ENCODE assay signal across 9 mouse cellular contexts in genomic region chr14:7889834-7890233, GRCm38 (mm10).
DNase-seq lines count a peak whose midpoint lies in the region; ATAC-seq lines count a peak whose summit lies in the region.
"Had no signal": no experiment of that assay in that cellular context is flagged by ENCODE, and none has a peak within 500 bp of the region (broad histone marks: within the 10 kb centered on the region; RNA-seq: fewer than 3 reads in every experiment).

No protein-coding gene starts in this region.

- H3K27me3 ChIP-seq in limb, embryonic 11.5 days (ENCODE audit: control insufficient read depth, insufficient read depth, low read length) = no peaks in the 10 kb centered on the region
- no peaks in the 10 kb centered on the region for H3K27me3 ChIP-seq in limb, embryonic 10.5 days (ENCODE audit: low read depth, poor library complexity, severe bottlenecking)
- no peaks in the 10 kb centered on the region for H3K27me3 ChIP-seq in limb, embryonic 12.5 days
- H3K27me3 ChIP-seq in neural tube, embryonic 14.5 days (ENCODE audit: control insufficient read depth, insufficient read depth, low read length) = no peaks in the 10 kb centered on the region

- WGBS in limb, embryonic 11.5 days = 78% methylated on average over 9 of the region's 9 CpGs
- WGBS in limb, embryonic 10.5 days = 91% methylated on average over 9 of the region's 9 CpGs
- WGBS in limb, embryonic 12.5 days = 51% methylated on average over 9 of the region's 9 CpGs
- WGBS in neural tube, embryonic 14.5 days = 43% methylated on average over 9 of the region's 9 CpGs

- no peak overlapping the region for H3K4me2 ChIP-seq in limb, embryonic 11.5 days (ENCODE audit: low read depth, severe bottlenecking)
- no peak overlapping the region for H3K4me2 ChIP-seq in limb, embryonic 12.5 days
- no peak overlapping the region for H3K4me2 ChIP-seq in neural tube, embryonic 14.5 days (ENCODE audit: low read depth, low read length)

- peaks cover 23% of the 10 kb centered on the region for H3K36me3 ChIP-seq in limb, embryonic 11.5 days (ENCODE audit: control insufficient read depth, insufficient read depth, low read length)
- H3K36me3 ChIP-seq in limb, embryonic 10.5 days = peaks cover 95% of the 10 kb centered on the region
- peaks cover 79% of the 10 kb centered on the region for H3K36me3 ChIP-seq in limb, embryonic 12.5 days
- H3K36me3 ChIP-seq in neural tube, embryonic 14.5 days (ENCODE audit: control insufficient read depth, insufficient read depth, low read length) = peaks cover 23% of the 10 kb centered on the region; the same call in 1 of the 2 replicates

- DNase-seq in limb, embryonic 11.5 days (ENCODE audit: low spot score) = no peak
- no peak for DNase-seq in limb, embryonic 10.5 days (ENCODE audit: low spot score)
- no peak for DNase-seq in kidney, adult 11 months
- DNase-seq in urinary bladder, adult 2 months (ENCODE audit: low spot score) = no peak
- no peak for DNase-seq in layer of hippocampus, postnatal 10 days (ENCODE audit: low spot score in 2 of 2)
- DNase-seq: kidney, adult 18-20 months had no signal

- no peak for ATAC-seq in limb, embryonic 11.5 days (ENCODE audit: insufficient number of reproducible peaks, low FRiP score, low TSS enrichment, low read depth)
- peak; percentile 91 for ATAC-seq in common myeloid progenitor, adult 5-6 weeks (replicated peaks; ENCODE audit: low read depth, poor library complexity, severe bottlenecking)
- 0 out of 2 replicates have a peak, but pooled peaks have one; percentile 9 for ATAC-seq in limb, embryonic 12.5 days (ENCODE audit: insufficient number of reproducible peaks, insufficient read depth, low FRiP score, low TSS enrichment, low read depth)
- ATAC-seq in neural tube, embryonic 14.5 days (ENCODE audit: low read depth) = no peak

- peak overlapping the region; percentile 91 for H3K27ac ChIP-seq in limb, embryonic 11.5 days (replicated peaks; ENCODE audit: low read depth, low read length)
- H3K27ac ChIP-seq in limb, embryonic 10.5 days = no peak overlapping the region; the same call in 1 of the 2 replicates
- peak overlapping the region; percentile 97 for H3K27ac ChIP-seq in limb, embryonic 12.5 days
- H3K27ac ChIP-seq in neural tube, embryonic 14.5 days (ENCODE audit: low read depth, low read length) = peak overlapping the region; percentile 95

- H3K4me1 ChIP-seq in limb, embryonic 11.5 days (ENCODE audit: control insufficient read depth, insufficient read depth, low read length) = peaks cover 11% of the 10 kb centered on the region; the same call in 1 of the 2 replicates
- H3K4me1 ChIP-seq in limb, embryonic 10.5 days = peaks cover 24% of the 10 kb centered on the region
- peaks cover 51% of the 10 kb centered on the region for H3K4me1 ChIP-seq in limb, embryonic 12.5 days (replicated peaks)
- H3K4me1 ChIP-seq in neural tube, embryonic 14.5 days (ENCODE audit: control insufficient read depth, insufficient read depth, low read length) = peaks cover 15% of the 10 kb centered on the region; the same call in 1 of the 2 replicates

- H3K9me3 ChIP-seq in limb, embryonic 11.5 days (ENCODE audit: control insufficient read depth, low read length) = no peaks in the 10 kb centered on the region
- no peaks in the 10 kb centered on the region for H3K9me3 ChIP-seq in limb, embryonic 10.5 days (replicated peaks)
- no peaks in the 10 kb centered on the region for H3K9me3 ChIP-seq in limb, embryonic 12.5 days
- H3K9me3 ChIP-seq in neural tube, embryonic 14.5 days (ENCODE audit: control insufficient read depth, low read length) = no peaks in the 10 kb centered on the region

- H3K9ac ChIP-seq in limb, embryonic 11.5 days (ENCODE audit: low read length) = no peak overlapping the region
- no peak overlapping the region for H3K9ac ChIP-seq in limb, embryonic 12.5 days (replicated peaks)
- H3K9ac ChIP-seq in neural tube, embryonic 14.5 days (replicated peaks; ENCODE audit: low read depth, low read length) = no peak overlapping the region

- no peak overlapping the region for H3K4me3 ChIP-seq in limb, embryonic 11.5 days (ENCODE audit: low read depth, low read length)
- no peak overlapping the region for H3K4me3 ChIP-seq in limb, embryonic 10.5 days
- no peak overlapping the region for H3K4me3 ChIP-seq in limb, embryonic 12.5 days (replicated peaks)
- H3K4me3 ChIP-seq in neural tube, embryonic 14.5 days (ENCODE audit: low read depth, low read length) = no peak overlapping the region

Comparison
In these comparisons a context has a peak if more than half of its experiments do, and no peak if none do; other contexts are left out.
1. ATAC-seq: peak in common myeloid progenitor, adult 5-6 weeks (single experiment) and limb, embryonic 12.5 days (single experiment); none in limb, embryonic 11.5 days (single experiment) and neural tube, embryonic 14.5 days (single experiment).